Mouse (Mus musculus) heart, adult 10 weeks (tissue): ENCODE data around the gene Maged1. TPM values are rescaled to one million over a fixed set of nuclear protein-coding genes. Genes with fewer than 3 reads are reported as not detected.

ENCODE experiments used
- polyA plus RNA-seq: library from polyadenylated mRNA; stranded (reverse); fragments of 350-450 nt; fragmentation: Illumina TruSeq; extraction: RNeasy Lipid Tissue Mini Kit (QIAGEN cat#74804); gene quantifications from one replicate; pipeline ENCODE4 v1.2.3, GENCODE M21; 2014; ENCODE audit warnings: low read depth, low replicate concordance

Gene Maged1
- polyA plus RNA-seq: 107 TPM

DNA sequence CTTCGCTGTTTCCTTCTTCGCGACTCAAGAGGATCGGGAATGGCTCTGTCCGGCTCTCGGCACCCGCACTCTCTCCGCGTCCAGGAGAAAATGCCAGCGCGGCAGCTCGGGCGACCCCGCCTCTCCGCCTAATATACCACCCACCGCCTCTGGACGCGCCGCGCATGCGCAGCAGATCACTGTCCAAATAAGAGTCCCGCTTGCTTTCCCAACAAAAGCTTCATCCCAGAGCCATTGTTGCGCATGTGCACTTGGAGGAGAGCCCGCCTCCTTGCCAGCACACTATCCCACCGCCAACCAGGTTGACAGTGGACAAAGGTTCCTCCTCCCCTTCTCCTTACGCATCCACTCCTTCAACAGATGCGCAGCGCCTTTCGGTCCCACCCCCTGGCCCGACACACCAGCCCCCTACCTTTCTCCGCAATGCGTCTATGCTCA lies at the start of gene Maged1:
TSS of gene Maged1 (minus strand) at position 226 of the 438 bp plus-strand sequence.

Other genes starting within 250 kb of the Maged1 start
- not detected for gene Fam90a1b, start 175.4 kb downstream of the Maged1 start, polyA plus RNA-seq
- gene Apoo, start 175.0 kb downstream of the Maged1 start, polyA plus RNA-seq: 311 TPM
- gene Gspt2, start 93.9 kb upstream of the Maged1 start, polyA plus RNA-seq: 0.60 TPM
- gene Zxdb, start 182.4 kb upstream of the Maged1 start, polyA plus RNA-seq: 3.7 TPM